Mouse (Mus musculus): ENCODE data around the gene Vipas39.
A peak's percentile ranks its signal among the peaks of the same experiment; 100 is the strongest.
"Not testable (repeated sequence)": the region's sequence is repeated elsewhere in the genome, so short reads cannot be mapped to it uniquely, and the experiment has no call there.

The Vipas39 gene

GRCm38 (mm10) chr12:87219362-87219761 lies 46.7 kb downstream of the Vipas39 start:
- H3K4me1 ChIP-seq (replicated peaks; ENCODE audit: low read depth, low read length): peaks cover 5% of the 10 kb centered on the region
- TF ChIP-seq NANOG (IDR thresholded peaks at IDR 0.05; ENCODE audit: borderline replicate concordance, low read length) (no peak), CTCF (conservative IDR thresholded peaks at IDR 0.05; ENCODE audit: low read length) (no peak), POU5F1 (IDR thresholded peaks at IDR 0.05; ENCODE audit: borderline replicate concordance, low read length) (no peak)
- H3K27me3 ChIP-seq (ENCODE audit: insufficient read depth, low read length): no peaks in the 10 kb centered on the region
- no peaks in the 10 kb centered on the region for H3K9me3 ChIP-seq (ENCODE audit: low read length)
- peaks cover 25% of the 10 kb centered on the region for H3K36me3 ChIP-seq (ENCODE audit: insufficient read depth, low read length)
- no peak overlapping the region for H3K4me3 ChIP-seq (replicated peaks; ENCODE audit: low read length)

DNA sequence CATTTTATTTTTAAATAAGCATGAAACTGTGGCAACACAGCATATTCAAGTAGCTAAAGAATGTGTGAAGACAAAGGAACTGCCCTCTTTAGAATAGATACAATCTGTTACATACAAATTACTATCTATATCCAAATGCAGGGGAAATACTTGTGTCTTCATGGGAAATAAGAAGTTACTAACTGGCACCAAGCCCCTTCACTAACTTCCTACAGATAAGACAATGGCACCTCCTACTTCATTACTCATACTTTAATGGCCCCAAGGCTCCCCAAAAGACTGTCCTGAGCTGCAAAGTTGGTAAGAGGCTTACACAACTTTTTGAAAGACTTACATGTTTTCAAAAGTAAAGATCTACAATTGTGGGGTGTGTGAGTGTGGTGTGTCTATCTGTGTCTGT lies 48.5 kb downstream of the Vipas39 start:
- H3K4me1 ChIP-seq (replicated peaks; ENCODE audit: low read depth, low read length): no peaks in the 10 kb centered on the region
- no peaks in the 10 kb centered on the region for H3K9me3 ChIP-seq (ENCODE audit: low read length)
- peaks cover 18% of the 10 kb centered on the region for H3K36me3 ChIP-seq (ENCODE audit: insufficient read depth, low read length)
- H3K4me3 ChIP-seq (replicated peaks; ENCODE audit: low read length): no peak overlapping the region
- no peaks in the 10 kb centered on the region for H3K27me3 ChIP-seq (ENCODE audit: insufficient read depth, low read length)
- TF ChIP-seq CTCF (conservative IDR thresholded peaks at IDR 0.05; ENCODE audit: low read length): no peak
- no peak for TF ChIP-seq POU5F1 (IDR thresholded peaks at IDR 0.05; ENCODE audit: borderline replicate concordance, low read length)
- TF ChIP-seq NANOG (IDR thresholded peaks at IDR 0.05; ENCODE audit: borderline replicate concordance, low read length): no peak

GRCm38 (mm10) chr12:87216053-87216452 lies 50.0 kb downstream of the Vipas39 start:
- Histone ChIP-seq H3K4me1 (replicated peaks; ENCODE audit: low read depth, low read length) (no peaks in the 10 kb centered on the region), H3K27me3 (ENCODE audit: insufficient read depth, low read length) (no peaks in the 10 kb centered on the region), H3K4me3 (replicated peaks; ENCODE audit: low read length) (no peak overlapping the region), H3K36me3 (ENCODE audit: insufficient read depth, low read length) (peaks cover 6% of the 10 kb centered on the region), H3K9me3 (ENCODE audit: low read length) (no peaks in the 10 kb centered on the region)
- TF ChIP-seq NANOG (IDR thresholded peaks at IDR 0.05; ENCODE audit: borderline replicate concordance, low read length): no peak
- TF ChIP-seq CTCF (conservative IDR thresholded peaks at IDR 0.05; ENCODE audit: low read length): no peak
- TF ChIP-seq POU5F1 (IDR thresholded peaks at IDR 0.05; ENCODE audit: borderline replicate concordance, low read length): no peak

GRCm38 (mm10) chr12:87212844-87213606 lies 53.0 kb downstream of the Vipas39 start:
- Histone ChIP-seq H3K4me3 (replicated peaks; ENCODE audit: low read length) (no peak overlapping the region), H3K9me3 (ENCODE audit: low read length) (no peaks in the 10 kb centered on the region), H3K36me3 (ENCODE audit: insufficient read depth, low read length) (no peaks in the 10 kb centered on the region), H3K4me1 (replicated peaks; ENCODE audit: low read depth, low read length) (no peaks in the 10 kb centered on the region), H3K27me3 (ENCODE audit: insufficient read depth, low read length) (no peaks in the 10 kb centered on the region)
- TF ChIP-seq NANOG (IDR thresholded peaks at IDR 0.05; ENCODE audit: borderline replicate concordance, low read length) (no peak), CTCF (conservative IDR thresholded peaks at IDR 0.05; ENCODE audit: low read length) (no peak), POU5F1 (IDR thresholded peaks at IDR 0.05; ENCODE audit: borderline replicate concordance, low read length) (no peak)

- not testable (repeated sequence) for H3K27me3 ChIP-seq (ENCODE audit: insufficient read depth, low read length); H3K9me3 ChIP-seq (ENCODE audit: low read length); H3K36me3 ChIP-seq (ENCODE audit: insufficient read depth, low read length); H3K4me3 ChIP-seq (replicated peaks; ENCODE audit: low read length)
- peak; percentile 64; the same call in 1 of the 2 replicates for TF ChIP-seq NANOG (IDR thresholded peaks at IDR 0.05; ENCODE audit: borderline replicate concordance, low read length)
- H3K4me1 ChIP-seq (replicated peaks; ENCODE audit: low read depth, low read length): peaks cover 22% of the 10 kb centered on the region
These were observed 60.3 kb downstream of the Vipas39 start for GRCm38 (mm10) chr12:87205789-87206188.

DNA sequence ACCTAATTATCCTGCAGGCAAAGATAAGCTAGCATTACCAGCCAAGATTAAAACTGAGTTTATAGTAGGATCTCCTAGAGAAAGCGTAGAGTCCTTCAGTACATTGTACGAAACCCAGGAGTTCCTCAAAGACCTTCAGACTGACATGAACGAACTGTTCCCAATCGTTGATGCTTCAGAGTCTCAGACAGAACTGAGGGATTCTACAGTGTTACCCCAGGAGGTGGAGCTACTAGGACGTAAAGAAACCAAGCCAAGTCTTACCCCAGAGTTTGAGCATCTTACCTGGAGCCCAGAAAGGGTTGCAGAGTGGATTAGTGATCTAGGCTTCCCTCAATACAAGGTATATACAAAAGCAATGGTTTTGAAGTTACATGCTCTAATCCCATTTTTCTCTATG lies 64.4 kb downstream of the Vipas39 start:
- Histone ChIP-seq H3K27me3 (ENCODE audit: insufficient read depth, low read length) (peaks cover 4% of the 10 kb centered on the region; the same call in 1 of the 2 replicates), H3K4me3 (replicated peaks; ENCODE audit: low read length) (no peak overlapping the region), H3K36me3 (ENCODE audit: insufficient read depth, low read length) (no peaks in the 10 kb centered on the region), H3K4me1 (replicated peaks; ENCODE audit: low read depth, low read length) (peaks cover 36% of the 10 kb centered on the region), H3K9me3 (ENCODE audit: low read length) (peaks cover 3% of the 10 kb centered on the region; the same call in 1 of the 2 replicates)
- TF ChIP-seq CTCF (conservative IDR thresholded peaks at IDR 0.05; ENCODE audit: low read length): no peak
- no peak for TF ChIP-seq NANOG (IDR thresholded peaks at IDR 0.05; ENCODE audit: borderline replicate concordance, low read length)
- TF ChIP-seq POU5F1 (IDR thresholded peaks at IDR 0.05; ENCODE audit: borderline replicate concordance, low read length): no peak

- no peak for TF ChIP-seq POU5F1 (IDR thresholded peaks at IDR 0.05; ENCODE audit: borderline replicate concordance, low read length)
- no peak for TF ChIP-seq NANOG (IDR thresholded peaks at IDR 0.05; ENCODE audit: borderline replicate concordance, low read length)
- TF ChIP-seq CTCF (conservative IDR thresholded peaks at IDR 0.05; ENCODE audit: low read length): no peak
- Histone ChIP-seq H3K4me3 (replicated peaks; ENCODE audit: low read length) (peak within 1 kb of the TSS; percentile 93), H3K36me3 (ENCODE audit: insufficient read depth, low read length) (no peaks in the 10 kb centered on the region)
These were observed 66.0 kb downstream of the Vipas39 start, which contains the start of gene Tmed8 for GRCm38 (mm10) chr12:87199973-87200586. Tmed8 (minus strand) TSS chr12:87200454.

GRCm38 (mm10) chr12:87199206-87199972 lies 66.7 kb downstream of the Vipas39 start, which contains the start of gene Samd15:
Samd15 (plus strand) TSS chr12:87199723.
- Histone ChIP-seq H3K36me3 (ENCODE audit: insufficient read depth, low read length) (no peaks in the 10 kb centered on the region), H3K27me3 (ENCODE audit: insufficient read depth, low read length) (peaks cover 4% of the 10 kb centered on the region; the same call in 1 of the 2 replicates), H3K4me3 (replicated peaks; ENCODE audit: low read length) (peak within 1 kb of the TSS; percentile 93), H3K9me3 (ENCODE audit: low read length) (no peaks in the 10 kb centered on the region), H3K4me1 (replicated peaks; ENCODE audit: low read depth, low read length) (peaks cover 25% of the 10 kb centered on the region)
- no peak for TF ChIP-seq CTCF (conservative IDR thresholded peaks at IDR 0.05; ENCODE audit: low read length)
- no peak for TF ChIP-seq POU5F1 (IDR thresholded peaks at IDR 0.05; ENCODE audit: borderline replicate concordance, low read length)
- no peak for TF ChIP-seq NANOG (IDR thresholded peaks at IDR 0.05; ENCODE audit: borderline replicate concordance, low read length)

More at GRCm38 (mm10) chr12:87199973-87200586, 66.0 kb downstream of the Vipas39 start, which contains the start of gene Tmed8:
- Histone ChIP-seq H3K27me3 (ENCODE audit: insufficient read depth, low read length) (peaks cover 4% of the 10 kb centered on the region; the same call in 1 of the 2 replicates), H3K4me1 (replicated peaks; ENCODE audit: low read depth, low read length) (peaks cover 25% of the 10 kb centered on the region), H3K9me3 (ENCODE audit: low read length) (no peaks in the 10 kb centered on the region)
